Mouse (Mus musculus) thymus, adult 2 months (tissue): ENCODE measurements at regions not wholly inside any gene's neighbourhood (a gene's known extent, or its start where the extent isn't known, plus 50 kb on each side); places are given as distances from the start of the nearest gene placed in this dataset.

ENCODE experiments used
- CTCF ChIP-seq: fragments of 200-500 bp; IDR thresholded peaks from 2 replicates; pipeline ENCODE4 v1.5.1; 2012; ENCODE audit warnings: mild to moderate bottlenecking, control low read depth, low read length, moderate library complexity, borderline replicate concordance; ENCODE audit not compliant: control insufficient read depth, poor library complexity, insufficient read depth; ENCODE audit errors: extremely low read depth
- POLR2A ChIP-seq: fragments of 200-500 bp; IDR thresholded peaks from 2 replicates; pipeline ENCODE4 v1.6.1; 2012; ENCODE audit warnings: mild to moderate bottlenecking, low read length, control low read depth, moderate library complexity; ENCODE audit not compliant: control insufficient read depth, poor library complexity, insufficient read depth; ENCODE audit errors: extremely low read depth

DNA sequence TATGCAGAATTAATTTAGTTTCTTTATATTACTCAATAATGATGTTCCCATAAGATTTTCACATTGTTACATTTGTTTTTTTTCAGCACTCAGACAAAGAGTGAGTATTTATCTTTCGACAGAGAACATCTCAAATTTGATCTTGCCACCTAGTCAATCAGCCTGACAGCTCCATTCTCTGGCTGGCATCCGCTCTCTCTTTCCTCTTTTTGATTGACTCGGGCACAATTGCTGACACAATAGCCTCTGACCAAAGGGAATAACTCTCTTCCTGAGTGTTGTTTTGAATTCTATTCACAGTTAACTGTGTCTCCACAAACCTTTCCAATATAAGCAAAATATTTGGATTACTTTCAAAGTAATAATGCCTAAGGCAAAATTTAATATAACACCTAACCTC, 711.4 kb downstream of the Adgrl2 start:
- TF ChIP-seq CTCF = no peak
- no peak for TF ChIP-seq POLR2A
